ENCODE assay signal across 21 mouse cellular contexts in genomic region chr16:78247189-78247588, GRCm38 (mm10). TPM values are rescaled to one million over a fixed set of nuclear protein-coding genes. Genes with fewer than 3 reads are reported as not detected.
A peak's percentile ranks its signal among the peaks of the same experiment; 100 is the strongest.
DNase-seq lines count a peak whose midpoint lies in the region; ATAC-seq lines count a peak whose summit lies in the region.
"Had no signal": no experiment of that assay in that cellular context is flagged by ENCODE, and none has a peak within 500 bp of the region (broad histone marks: within the 10 kb centered on the region; RNA-seq: fewer than 3 reads in every experiment).

No protein-coding gene starts in this region.

- no peaks in the 10 kb centered on the region for H3K4me1 ChIP-seq in midbrain, embryonic 11.5 days (ENCODE audit: control insufficient read depth, insufficient read depth, low read length)
- H3K4me1 ChIP-seq in midbrain, embryonic 13.5 days (replicated peaks) = no peaks in the 10 kb centered on the region

- 77% methylated on average over 3 of the region's 3 CpGs for WGBS in midbrain, embryonic 11.5 days
- WGBS in midbrain, embryonic 13.5 days = 71% methylated on average over 3 of the region's 3 CpGs

- H3K4me2 ChIP-seq in midbrain, embryonic 11.5 days = no peak overlapping the region
- no peak overlapping the region for H3K4me2 ChIP-seq in midbrain, embryonic 13.5 days (replicated peaks)

- no peak overlapping the region for H3K27ac ChIP-seq in midbrain, embryonic 11.5 days (ENCODE audit: low read depth, low read length)
- no peak overlapping the region for H3K27ac ChIP-seq in midbrain, embryonic 13.5 days

- H3K4me3 ChIP-seq in midbrain, embryonic 11.5 days (ENCODE audit: low read depth, low read length) = no peak overlapping the region
- H3K4me3 ChIP-seq in midbrain, embryonic 13.5 days (replicated peaks) = no peak overlapping the region

- no peaks in the 10 kb centered on the region for H3K9me3 ChIP-seq in midbrain, embryonic 11.5 days (ENCODE audit: control insufficient read depth, low read length)
- no peaks in the 10 kb centered on the region for H3K9me3 ChIP-seq in midbrain, embryonic 13.5 days

- DNase-seq in cerebellum, postnatal 10 days = peak; percentile 41 to 54
- peak; percentile 14 to 32 for DNase-seq in cerebellum, postnatal 14 days
- no peak for DNase-seq in cerebellum, adult 9-10 months
- DNase-seq in midbrain, embryonic 11.5 days (ENCODE audit: low spot score, missing footprints) = peak; percentile 62
- DNase-seq: adrenal gland, adult 2 months; adrenal gland, adult 8-10 months; adrenal gland, postnatal 10 days; adrenal gland, postnatal 14 days; adrenal gland, postnatal 25 days; adrenal gland, postnatal 36 days; B cell, adult 2 months; cerebellum, adult 11 months; cerebellum, adult 11-12 months; cerebellum, adult 18-20 months; cerebellum, adult 2 months had no signal

- no peaks in the 10 kb centered on the region for H3K27me3 ChIP-seq in midbrain, embryonic 11.5 days (ENCODE audit: control insufficient read depth, insufficient read depth, low read length)
- no peaks in the 10 kb centered on the region for H3K27me3 ChIP-seq in midbrain, embryonic 13.5 days
- H3K27me3 ChIP-seq: CH12.LX, Patski had no signal

- H3K36me3 ChIP-seq in midbrain, embryonic 11.5 days (ENCODE audit: control insufficient read depth, insufficient read depth, low read length) = no peaks in the 10 kb centered on the region
- no peaks in the 10 kb centered on the region for H3K36me3 ChIP-seq in midbrain, embryonic 13.5 days
- H3K36me3 ChIP-seq: G1E had no signal

- ATAC-seq in cerebellum, adult (ENCODE audit: insufficient number of reproducible peaks, low FRiP score, low TSS enrichment) = no peak
- ATAC-seq in midbrain, embryonic 11.5 days (ENCODE audit: low FRiP score) = no peak
- no peak for ATAC-seq in midbrain, embryonic 13.5 days
- ATAC-seq: activated CD4-positive, CD25-positive, alpha-beta regulatory T cell, adult 4 months; Patski had no signal

- no peak overlapping the region for H3K9ac ChIP-seq in midbrain, embryonic 11.5 days (ENCODE audit: low read length)
- H3K9ac ChIP-seq in midbrain, embryonic 13.5 days (replicated peaks) = no peak overlapping the region

RNA-seq across cellular contexts. Expression of gene Cxadr, which starts 54.1 kb away (rescaled TPM):
- 69.0 and 76.4 TPM in 2 replicates for polyA plus RNA-seq in midbrain, embryonic 11.5 days (2014; fragmentation: Nextera tagmentation; extraction: Ambion mirVana)
- 135 and 153 TPM in 2 replicates for polyA plus RNA-seq in midbrain, embryonic 13.5 days (2015; fragmentation: Nextera tagmentation; extraction: Ambion mirVana)
- polyA plus RNA-seq: G1E had no signal
